ENCODE assay signal across 16 mouse cellular contexts in the genomic region with DNA sequence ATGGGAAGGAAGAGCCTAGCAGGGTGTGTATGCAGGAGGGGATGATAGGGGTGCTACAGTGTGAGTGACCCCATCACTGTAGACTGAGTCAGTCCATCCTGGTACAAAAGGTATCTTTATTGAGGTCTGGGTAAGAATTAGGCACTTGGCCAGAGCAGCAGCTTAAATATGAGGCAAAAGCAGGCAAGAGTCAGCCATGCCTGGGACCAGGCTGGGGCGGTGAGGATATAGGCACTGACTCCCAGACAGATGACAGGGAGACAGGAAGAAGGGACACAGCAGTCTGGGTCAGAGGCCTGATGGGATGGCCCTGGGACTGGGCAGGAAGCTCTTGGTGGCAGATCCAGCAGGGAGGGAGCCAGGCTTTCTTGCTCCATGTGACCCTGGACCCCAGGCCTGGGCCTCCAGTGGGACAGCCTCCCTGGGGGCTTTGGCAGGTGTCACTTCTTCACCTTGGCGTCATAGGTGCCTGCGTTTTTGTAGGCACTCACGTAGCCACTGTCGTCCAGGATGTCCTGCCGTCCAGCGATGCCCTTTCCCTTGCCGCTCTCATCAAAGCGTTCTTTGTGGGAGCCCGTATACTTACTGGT. TPM values are rescaled to one million over a fixed set of nuclear protein-coding genes. Genes with fewer than 3 reads are reported as not detected.
A peak's percentile ranks its signal among the peaks of the same experiment; 100 is the strongest.
DNase-seq lines count a peak whose midpoint lies in the region; ATAC-seq and TF ChIP-seq lines count a peak whose summit lies in the region.
"Had no signal": no experiment of that assay in that cellular context is flagged by ENCODE, and none has a peak within 500 bp of the region (broad histone marks: within the 10 kb centered on the region; RNA-seq: fewer than 3 reads in every experiment).

No protein-coding gene starts in this region.

- no peak for DNase-seq in heart, adult 2 months
- DNase-seq in heart, embryonic 10.5 days (ENCODE audit: low spot score) = no peak
- no peak for DNase-seq in midbrain, embryonic 11.5 days (ENCODE audit: low spot score, missing footprints)
- DNase-seq in frontal cortex, adult 2 months (ENCODE audit: extremely low spot score in 1 of 2, low spot score in 1 of 2) = no peak
- no peak for DNase-seq in Muller cell, postnatal 12 days (ENCODE audit: inconsistent ontology term)
- DNase-seq: kidney, adult 9 months; liver had no signal

- no peak for TF ChIP-seq POLR2A in heart, adult 2 months (IDR thresholded peaks at IDR 0.05; ENCODE audit: insufficient read depth, low read depth, low read length)

- TF ChIP-seq CTCF in heart, adult 2 months (IDR thresholded peaks at IDR 0.05) = no peak

- peaks cover 19% of the 10 kb centered on the region for H3K4me1 ChIP-seq in heart, adult 2 months (ENCODE audit: control insufficient read depth, insufficient read depth, low read length)
- H3K4me1 ChIP-seq in heart, embryonic 10.5 days = peaks cover 39% of the 10 kb centered on the region
- peaks cover 61% of the 10 kb centered on the region for H3K4me1 ChIP-seq in midbrain, embryonic 13.5 days (replicated peaks)
- H3K4me1 ChIP-seq in midbrain, embryonic 11.5 days (ENCODE audit: control insufficient read depth, insufficient read depth, low read length) = peaks cover 43% of the 10 kb centered on the region
- H3K4me1 ChIP-seq in hindbrain, embryonic 15.5 days (replicated peaks) = peaks cover 58% of the 10 kb centered on the region

- no peak overlapping the region for H3K4me2 ChIP-seq in midbrain, embryonic 13.5 days (replicated peaks)
- no peak overlapping the region for H3K4me2 ChIP-seq in midbrain, embryonic 11.5 days
- H3K4me2 ChIP-seq in hindbrain, embryonic 15.5 days = no peak overlapping the region

- peak overlapping the region; percentile 38 for H3K27ac ChIP-seq in heart, adult 2 months
- H3K27ac ChIP-seq in heart, embryonic 10.5 days = no peak overlapping the region; the same call in 1 of the 2 replicates
- peak overlapping the region; percentile 56; the same call in 1 of the 2 replicates for H3K27ac ChIP-seq in midbrain, embryonic 13.5 days
- H3K27ac ChIP-seq in midbrain, embryonic 11.5 days (ENCODE audit: low read depth, low read length) = no peak overlapping the region
- peak overlapping the region; percentile 77 for H3K27ac ChIP-seq in hindbrain, embryonic 15.5 days (replicated peaks)

- no peak overlapping the region for H3K4me3 ChIP-seq in heart, adult 2 months
- no peak overlapping the region for H3K4me3 ChIP-seq in heart, embryonic 10.5 days
- H3K4me3 ChIP-seq in midbrain, embryonic 13.5 days (replicated peaks) = no peak overlapping the region
- H3K4me3 ChIP-seq in midbrain, embryonic 11.5 days (ENCODE audit: low read depth, low read length) = no peak overlapping the region
- no peak overlapping the region for H3K4me3 ChIP-seq in hindbrain, embryonic 15.5 days
- H3K4me3 ChIP-seq: erythroblast, embryonic 14.5 days had no signal

- 94% methylated on average over 10 of the region's 10 CpGs for WGBS in heart, adult 2 months
- WGBS in heart, embryonic 10.5 days = 88% methylated on average over 10 of the region's 10 CpGs
- WGBS in midbrain, embryonic 13.5 days = 96% methylated on average over 10 of the region's 10 CpGs
- WGBS in midbrain, embryonic 11.5 days = 93% methylated on average over 10 of the region's 10 CpGs
- WGBS in hindbrain, embryonic 15.5 days = 92% methylated on average over 10 of the region's 10 CpGs

- no peak for TF ChIP-seq EP300 in heart, adult 2 months (IDR thresholded peaks at IDR 0.05; ENCODE audit: insufficient read depth, low read depth, low read length)

- no peaks in the 10 kb centered on the region for H3K9me3 ChIP-seq in heart, embryonic 10.5 days
- no peaks in the 10 kb centered on the region for H3K9me3 ChIP-seq in midbrain, embryonic 13.5 days
- no peaks in the 10 kb centered on the region for H3K9me3 ChIP-seq in midbrain, embryonic 11.5 days (ENCODE audit: control insufficient read depth, low read length)
- H3K9me3 ChIP-seq in hindbrain, embryonic 15.5 days = no peaks in the 10 kb centered on the region

- H3K27me3 ChIP-seq in heart, adult 2 months (ENCODE audit: control insufficient read depth, insufficient read depth, low read length) = no peaks in the 10 kb centered on the region
- peaks cover 31% of the 10 kb centered on the region; the same call in 1 of the 2 replicates for H3K27me3 ChIP-seq in heart, embryonic 10.5 days (ENCODE audit: insufficient read depth, poor library complexity, severe bottlenecking)
- H3K27me3 ChIP-seq in midbrain, embryonic 13.5 days = no peaks in the 10 kb centered on the region
- H3K27me3 ChIP-seq in midbrain, embryonic 11.5 days (ENCODE audit: control insufficient read depth, insufficient read depth, low read length) = peaks cover 6% of the 10 kb centered on the region
- no peaks in the 10 kb centered on the region for H3K27me3 ChIP-seq in hindbrain, embryonic 15.5 days

- H3K79me2 ChIP-seq in heart, adult 2 months (replicated peaks; ENCODE audit: control insufficient read depth, insufficient read depth, low read length) = no peaks in the 10 kb centered on the region

- ATAC-seq in midbrain, embryonic 13.5 days = no peak
- ATAC-seq in midbrain, embryonic 11.5 days (ENCODE audit: low FRiP score) = no peak
- no peak for ATAC-seq in hindbrain, embryonic 15.5 days (ENCODE audit: low FRiP score, low read depth)
- ATAC-seq: activated CD4-positive, CD25-positive, alpha-beta regulatory T cell, adult 4 months; CD4-positive, CD25-positive, alpha-beta regulatory T cell, adult 4 months had no signal

- no peak overlapping the region for H3K9ac ChIP-seq in heart, adult 2 months (ENCODE audit: low read depth, low read length)
- H3K9ac ChIP-seq in midbrain, embryonic 13.5 days (replicated peaks) = no peak overlapping the region
- no peak overlapping the region for H3K9ac ChIP-seq in midbrain, embryonic 11.5 days (ENCODE audit: low read length)
- no peak overlapping the region for H3K9ac ChIP-seq in hindbrain, embryonic 15.5 days

- no peaks in the 10 kb centered on the region for H3K36me3 ChIP-seq in heart, adult 2 months (ENCODE audit: control insufficient read depth, insufficient read depth, low read length)
- H3K36me3 ChIP-seq in heart, embryonic 10.5 days = 0 out of 2 replicates have a peak, but pooled peaks cover 5% of the 10 kb centered on the region
- peaks cover 21% of the 10 kb centered on the region for H3K36me3 ChIP-seq in midbrain, embryonic 13.5 days
- peaks cover 4% of the 10 kb centered on the region; the same call in 1 of the 2 replicates for H3K36me3 ChIP-seq in midbrain, embryonic 11.5 days (ENCODE audit: control insufficient read depth, insufficient read depth, low read length)
- peaks cover 5% of the 10 kb centered on the region; the same call in 1 of the 2 replicates for H3K36me3 ChIP-seq in hindbrain, embryonic 15.5 days

- intact Hi-C loops in heart, adult 2 months (cut with DNase I) = no loop called here

RNA-seq across cellular contexts. Expression of a gene that starts 3.8 kb away (rescaled TPM):
- 10 to 100 TPM; 35.0 to 48.8 TPM for total RNA-seq in heart, adult 2 months (2021)
- polyA plus RNA-seq in heart, adult 2 months (2012; rRNA removed) = 73.7 and 89.2 TPM in 2 replicates
- polyA plus RNA-seq in heart, embryonic 10.5 days (2016; fragmentation: Nextera tagmentation; extraction: Ambion mirVana) = 25.5 and 28.4 TPM in 2 replicates
- polyA plus RNA-seq in midbrain, embryonic 13.5 days (2015; fragmentation: Nextera tagmentation; extraction: Ambion mirVana) = 93.1 and 111 TPM in 2 replicates
- 106 and 107 TPM in 2 replicates for polyA plus RNA-seq in midbrain, embryonic 11.5 days (2014; fragmentation: Nextera tagmentation; extraction: Ambion mirVana)
- 197 and 207 TPM in 2 replicates for polyA plus RNA-seq in hindbrain, embryonic 15.5 days (2015; fragmentation: Nextera tagmentation; extraction: Ambion mirVana)
- 66.7 and 76.4 TPM in 2 replicates for polyA plus RNA-seq in frontal cortex, adult 2 months (2012; rRNA removed)

RNA-seq across cellular contexts. Expression of a gene that starts 29.2 kb away (rescaled TPM):
- total RNA-seq in heart, adult 2 months (2021) = 10 to 100 TPM; 13.0 to 13.3 TPM
- 37.5 and 40.5 TPM in 2 replicates for polyA plus RNA-seq in heart, adult 2 months (2012; rRNA removed)
- polyA plus RNA-seq in heart, embryonic 10.5 days (2016; fragmentation: Nextera tagmentation; extraction: Ambion mirVana) = 16.1 and 21.6 TPM in 2 replicates
- 26.2 and 31.3 TPM in 2 replicates for polyA plus RNA-seq in midbrain, embryonic 13.5 days (2015; fragmentation: Nextera tagmentation; extraction: Ambion mirVana)
- 14.5 and 19.0 TPM in 2 replicates for polyA plus RNA-seq in midbrain, embryonic 11.5 days (2014; fragmentation: Nextera tagmentation; extraction: Ambion mirVana)
- 39.8 and 41.9 TPM in 2 replicates for polyA plus RNA-seq in hindbrain, embryonic 15.5 days (2015; fragmentation: Nextera tagmentation; extraction: Ambion mirVana)
- polyA plus RNA-seq in frontal cortex, adult 2 months (2012; rRNA removed) = 75.3 and 75.7 TPM in 2 replicates

RNA-seq across cellular contexts. Expression of a gene that starts 51.1 kb away (rescaled TPM):
- under 1 TPM in 1 of 2 experiments, not detected in 1; 0.23 TPM for total RNA-seq in heart, adult 2 months (2021)
- polyA plus RNA-seq in heart, adult 2 months (2012; rRNA removed) = 0.08 and 0.32 TPM in 2 replicates
- 14.8 and 37.5 TPM in 2 replicates for polyA plus RNA-seq in heart, embryonic 10.5 days (2016; fragmentation: Nextera tagmentation; extraction: Ambion mirVana)
- polyA plus RNA-seq in midbrain, embryonic 13.5 days (2015; fragmentation: Nextera tagmentation; extraction: Ambion mirVana) = 11.6 and 16.9 TPM in 2 replicates
- polyA plus RNA-seq in midbrain, embryonic 11.5 days (2014; fragmentation: Nextera tagmentation; extraction: Ambion mirVana) = 19.8 and 24.3 TPM in 2 replicates
- polyA plus RNA-seq in hindbrain, embryonic 15.5 days (2015; fragmentation: Nextera tagmentation; extraction: Ambion mirVana) = 7.2 and 9.7 TPM in 2 replicates
- 0.21 and 0.22 TPM in 2 replicates for polyA plus RNA-seq in frontal cortex, adult 2 months (2012; rRNA removed)
- total RNA-seq: layer of hippocampus, adult 8-10 months; left cerebral cortex, postnatal 14 days had no signal
- polyA plus RNA-seq: activated CD4-positive, CD25-positive, alpha-beta regulatory T cell, adult 4 months; CD4-positive, CD25-positive, alpha-beta regulatory T cell, adult 4 months; erythroblast, embryonic 14.5 days had no signal

RNA-seq across cellular contexts. Expression of a gene that starts 54.1 kb away (rescaled TPM):
- under 1 TPM; 0.45 to 0.47 TPM for total RNA-seq in heart, adult 2 months (2021)
- 0.67 and 0.94 TPM in 2 replicates for polyA plus RNA-seq in heart, adult 2 months (2012; rRNA removed)
- polyA plus RNA-seq in heart, embryonic 10.5 days (2016; fragmentation: Nextera tagmentation; extraction: Ambion mirVana) = 0.09 TPM in 1 of 2 replicates, not detected in the other
- polyA plus RNA-seq in midbrain, embryonic 13.5 days (2015; fragmentation: Nextera tagmentation; extraction: Ambion mirVana) = 1.5 and 2.4 TPM in 2 replicates
- polyA plus RNA-seq in midbrain, embryonic 11.5 days (2014; fragmentation: Nextera tagmentation; extraction: Ambion mirVana) = 1.9 and 2.7 TPM in 2 replicates
- polyA plus RNA-seq in hindbrain, embryonic 15.5 days (2015; fragmentation: Nextera tagmentation; extraction: Ambion mirVana) = 0.75 and 1.3 TPM in 2 replicates
- 0.34 and 0.53 TPM in 2 replicates for polyA plus RNA-seq in frontal cortex, adult 2 months (2012; rRNA removed)
- polyA plus RNA-seq: activated CD4-positive, CD25-positive, alpha-beta regulatory T cell, adult 4 months; CD4-positive, CD25-positive, alpha-beta regulatory T cell, adult 4 months had no signal

RNA-seq across cellular contexts. Expression of a gene that starts 54.2 kb away (rescaled TPM):
- under 1 TPM; 0.13 to 0.25 TPM for total RNA-seq in heart, adult 2 months (2021)
- 0.08 and 0.15 TPM in 2 replicates for polyA plus RNA-seq in heart, adult 2 months (2012; rRNA removed)
- polyA plus RNA-seq in heart, embryonic 10.5 days (2016; fragmentation: Nextera tagmentation; extraction: Ambion mirVana) = not detected in 2 replicates
- polyA plus RNA-seq in midbrain, embryonic 13.5 days (2015; fragmentation: Nextera tagmentation; extraction: Ambion mirVana) = not detected in 2 replicates
- not detected in 2 replicates for polyA plus RNA-seq in midbrain, embryonic 11.5 days (2014; fragmentation: Nextera tagmentation; extraction: Ambion mirVana)
- polyA plus RNA-seq in hindbrain, embryonic 15.5 days (2015; fragmentation: Nextera tagmentation; extraction: Ambion mirVana) = not detected in 2 replicates
- polyA plus RNA-seq in frontal cortex, adult 2 months (2012; rRNA removed) = not detected in 2 replicates
- total RNA-seq: adrenal gland, postnatal 36 days; layer of hippocampus, adult 8-10 months; left cerebral cortex, postnatal 14 days had no signal
- polyA plus RNA-seq: activated CD4-positive, CD25-positive, alpha-beta regulatory T cell, adult 4 months; CD4-positive, CD25-positive, alpha-beta regulatory T cell, adult 4 months; erythroblast, embryonic 14.5 days; heart, embryonic 14.5 days had no signal

Comparison
In these comparisons a context has a peak if more than half of its experiments do, and no peak if none do; other contexts are left out.
1. H3K27ac ChIP-seq: peak in heart, adult 2 months (single experiment), midbrain, embryonic 13.5 days (single experiment) and hindbrain, embryonic 15.5 days (single experiment); none in heart, embryonic 10.5 days (single experiment) and midbrain, embryonic 11.5 days (single experiment).